Mouse (Mus musculus): ENCODE measurements at regions not wholly inside any gene's neighbourhood (a gene's known extent, or its start where the extent isn't known, plus 50 kb on each side); places are given as distances from the start of the nearest gene placed in this dataset.

DNA sequence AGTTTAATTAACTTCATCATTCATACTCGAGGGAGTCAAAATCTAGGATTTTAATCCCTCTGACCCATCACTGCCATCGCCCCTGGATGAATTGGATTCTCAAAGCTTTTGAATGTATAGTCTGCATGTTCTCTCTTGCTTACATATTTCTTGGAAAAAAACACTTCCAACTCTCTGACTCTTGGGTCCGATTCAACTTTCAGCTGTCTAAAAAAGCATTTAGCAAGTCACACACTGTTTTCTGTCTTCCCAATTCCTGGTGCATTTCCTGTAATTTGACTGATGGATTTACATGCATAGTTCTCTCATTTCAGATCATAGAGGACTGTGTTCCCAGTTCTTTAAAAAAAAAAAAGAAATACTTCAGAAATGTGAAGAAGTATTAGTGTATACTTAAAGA lies 364.5 kb upstream of the Thbs1 start:
- DNase-seq (no peak), ATAC-seq (no peak)
- Histone ChIP-seq H3K27ac (ENCODE audit: low read depth) (no peak overlapping the region), H3K36me3 (replicated peaks; ENCODE audit: insufficient read depth, low read length) (no peaks in the 10 kb centered on the region), H3K9me3 (ENCODE audit: low read length) (no peaks in the 10 kb centered on the region; the same call in 1 of the 2 replicates), H3K4me2 (ENCODE audit: low read depth, low read length) (no peak overlapping the region), H3K4me3 (ENCODE audit: low read depth, low read length) (no peak overlapping the region), H3K27me3 (ENCODE audit: insufficient read depth, low read length) (no peaks in the 10 kb centered on the region), H3K9ac (replicated peaks) (no peak overlapping the region), H3K4me1 (ENCODE audit: insufficient read depth) (no peaks in the 10 kb centered on the region)
- no peak for TF ChIP-seq EP300 (IDR thresholded peaks at IDR 0.05; ENCODE audit: low read depth)
- WGBS (ENCODE audit: insufficient replicate concordance): 70% methylated on average over 3 of the region's 3 CpGs

DNA sequence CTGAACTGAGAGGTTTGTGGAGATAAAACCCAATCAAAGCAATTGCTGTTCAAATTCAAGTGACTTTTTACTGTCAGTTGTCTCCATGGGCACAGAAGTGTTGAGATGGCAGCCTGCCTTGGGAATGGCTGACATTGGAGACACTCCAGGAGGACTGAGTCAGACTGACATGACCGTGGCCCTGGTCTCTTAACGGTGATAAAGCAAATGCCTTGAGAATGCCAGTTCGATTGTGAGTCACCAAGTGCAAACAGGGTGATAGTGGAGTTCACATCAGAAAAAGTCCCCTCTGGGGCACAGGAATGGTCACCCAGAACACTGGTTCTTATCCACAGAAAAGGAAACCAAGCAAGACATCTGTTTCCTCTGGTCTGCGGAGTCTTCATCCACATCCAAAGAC lies 362.8 kb upstream of the Thbs1 start:
- H3K9me3 ChIP-seq (ENCODE audit: low read length): no peaks in the 10 kb centered on the region; the same call in 1 of the 2 replicates
- H3K27me3 ChIP-seq (ENCODE audit: insufficient read depth, low read length): no peaks in the 10 kb centered on the region
- no peak overlapping the region for H3K4me2 ChIP-seq (ENCODE audit: low read depth, low read length)
- TF ChIP-seq CTCF (IDR thresholded peaks at IDR 0.05; ENCODE audit: low read depth) (no peak), EP300 (IDR thresholded peaks at IDR 0.05; ENCODE audit: low read depth) (0 out of 2 replicates have a peak, but pooled peaks have one; percentile 28)
- ATAC-seq: peak; percentile 31; the same call in 1 of the 2 replicates
- no peak overlapping the region for H3K4me3 ChIP-seq (ENCODE audit: low read depth, low read length)
- H3K36me3 ChIP-seq (replicated peaks; ENCODE audit: insufficient read depth, low read length): no peaks in the 10 kb centered on the region
- H3K9ac ChIP-seq (replicated peaks): no peak overlapping the region
- no peak overlapping the region for H3K27ac ChIP-seq (ENCODE audit: low read depth)
- no peaks in the 10 kb centered on the region for H3K4me1 ChIP-seq (ENCODE audit: insufficient read depth)
- 38% methylated on average over 4 of the region's 4 CpGs for WGBS (ENCODE audit: insufficient replicate concordance)
- no peak for DNase-seq

DNA sequence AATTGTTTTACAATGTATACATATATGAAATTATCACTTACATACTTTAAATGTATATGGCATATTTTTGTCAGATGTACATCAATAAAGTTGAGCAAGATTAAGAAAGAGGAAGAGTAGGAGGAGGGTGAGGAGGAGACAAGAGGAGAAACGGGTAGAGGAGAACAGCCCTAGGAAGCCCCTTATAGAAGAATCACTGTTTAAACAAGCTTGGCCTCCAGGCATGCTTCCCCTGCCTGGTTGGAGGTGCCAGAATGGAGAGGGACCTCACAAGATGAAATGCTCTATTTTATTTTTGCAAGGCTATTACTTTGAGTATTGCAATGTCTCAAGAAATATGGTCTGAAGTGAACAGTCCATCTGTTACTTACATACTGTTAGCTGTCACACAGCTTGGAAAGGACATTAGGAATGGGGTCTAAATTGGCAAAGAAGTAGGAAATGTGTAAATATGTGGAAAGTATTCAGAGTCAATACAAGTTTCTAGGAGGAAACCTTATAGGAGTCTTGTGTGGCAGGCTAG lies 352.1 kb upstream of the Thbs1 start:
- no peak overlapping the region for H3K4me2 ChIP-seq (ENCODE audit: low read depth, low read length)
- WGBS (ENCODE audit: insufficient replicate concordance): 47% methylated on average over 1 of the region's 1 CpGs
- no peak overlapping the region for H3K4me3 ChIP-seq (ENCODE audit: low read depth, low read length)
- no peak overlapping the region for H3K9ac ChIP-seq (replicated peaks)
- H3K27ac ChIP-seq (ENCODE audit: low read depth): no peak overlapping the region
- ATAC-seq (no peak), DNase-seq (no peak)
- H3K4me1 ChIP-seq (ENCODE audit: insufficient read depth): no peaks in the 10 kb centered on the region
- H3K27me3 ChIP-seq (ENCODE audit: insufficient read depth, low read length): no peaks in the 10 kb centered on the region
- TF ChIP-seq EP300 (IDR thresholded peaks at IDR 0.05; ENCODE audit: low read depth) (no peak), CTCF (IDR thresholded peaks at IDR 0.05; ENCODE audit: low read depth) (no peak)
- H3K9me3 ChIP-seq (ENCODE audit: low read length): no peaks in the 10 kb centered on the region
- H3K36me3 ChIP-seq (replicated peaks; ENCODE audit: insufficient read depth, low read length): no peaks in the 10 kb centered on the region

DNA sequence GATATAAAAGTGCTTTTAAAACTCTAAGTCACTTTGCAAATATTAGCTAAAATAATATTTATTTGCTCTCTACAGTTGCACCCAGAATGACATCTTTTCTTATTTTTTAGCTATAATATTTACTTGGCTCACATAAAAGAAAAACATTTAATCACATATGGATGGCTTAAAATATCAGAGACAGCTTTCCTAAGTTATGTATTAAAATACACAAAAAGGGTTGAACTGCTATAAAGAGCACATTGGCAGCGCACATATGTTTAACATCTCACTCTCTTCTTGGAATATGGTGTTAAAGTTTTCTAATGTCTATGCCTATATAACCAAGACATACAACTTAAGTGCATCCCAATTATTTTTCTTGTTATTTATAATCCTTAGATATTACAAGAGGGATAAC lies 348.0 kb upstream of the Thbs1 start:
- DNase-seq (no peak), ATAC-seq (no peak)
- H3K9me3 ChIP-seq (ENCODE audit: low read length): no peaks in the 10 kb centered on the region
- no peaks in the 10 kb centered on the region for H3K36me3 ChIP-seq (replicated peaks; ENCODE audit: insufficient read depth, low read length)
- no peak overlapping the region for H3K4me3 ChIP-seq (ENCODE audit: low read depth, low read length)
- H3K27me3 ChIP-seq (ENCODE audit: insufficient read depth, low read length): no peaks in the 10 kb centered on the region
- no peak overlapping the region for H3K4me2 ChIP-seq (ENCODE audit: low read depth, low read length)
- no peak overlapping the region for H3K27ac ChIP-seq (ENCODE audit: low read depth)
- TF ChIP-seq EP300 (IDR thresholded peaks at IDR 0.05; ENCODE audit: low read depth): no peak
- no peak for TF ChIP-seq CTCF (IDR thresholded peaks at IDR 0.05; ENCODE audit: low read depth)
- no peak overlapping the region for H3K9ac ChIP-seq (replicated peaks)
- 75% methylated on average over 1 of the region's 1 CpGs for WGBS (ENCODE audit: insufficient replicate concordance)
- no peaks in the 10 kb centered on the region for H3K4me1 ChIP-seq (ENCODE audit: insufficient read depth)

DNA sequence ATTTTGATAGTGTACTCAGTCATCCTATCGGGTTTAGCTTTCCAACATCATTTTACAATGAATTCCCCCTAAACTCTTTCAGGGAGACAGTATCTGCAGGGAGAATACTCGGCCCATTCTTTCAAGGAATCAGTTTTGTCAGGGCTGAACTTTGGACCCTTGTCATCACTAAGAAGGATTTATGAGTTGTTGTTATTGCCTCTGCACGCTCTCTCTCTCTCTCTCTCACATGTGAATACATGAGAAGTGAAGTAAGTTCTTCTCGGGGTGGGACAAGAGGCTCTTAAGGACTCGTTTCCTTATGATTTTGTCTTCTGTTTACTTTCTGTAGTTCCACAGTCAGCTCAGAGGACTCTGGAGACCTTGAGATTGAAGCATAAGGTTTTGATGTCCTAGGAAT lies 346.1 kb upstream of the Thbs1 start:
- H3K4me2 ChIP-seq (ENCODE audit: low read depth, low read length): no peak overlapping the region
- no peaks in the 10 kb centered on the region for H3K4me1 ChIP-seq (ENCODE audit: insufficient read depth)
- 72% methylated on average over 5 of the region's 5 CpGs for WGBS (ENCODE audit: insufficient replicate concordance)
- no peak overlapping the region for H3K4me3 ChIP-seq (ENCODE audit: low read depth, low read length)
- no peaks in the 10 kb centered on the region for H3K27me3 ChIP-seq (ENCODE audit: insufficient read depth, low read length)
- DNase-seq: no peak
- no peak for TF ChIP-seq CTCF (IDR thresholded peaks at IDR 0.05; ENCODE audit: low read depth)
- H3K36me3 ChIP-seq (replicated peaks; ENCODE audit: insufficient read depth, low read length): no peaks in the 10 kb centered on the region
- H3K27ac ChIP-seq (ENCODE audit: low read depth): no peak overlapping the region
- H3K9ac ChIP-seq (replicated peaks): no peak overlapping the region
- no peaks in the 10 kb centered on the region for H3K9me3 ChIP-seq (ENCODE audit: low read length)
- ATAC-seq: no peak

DNA sequence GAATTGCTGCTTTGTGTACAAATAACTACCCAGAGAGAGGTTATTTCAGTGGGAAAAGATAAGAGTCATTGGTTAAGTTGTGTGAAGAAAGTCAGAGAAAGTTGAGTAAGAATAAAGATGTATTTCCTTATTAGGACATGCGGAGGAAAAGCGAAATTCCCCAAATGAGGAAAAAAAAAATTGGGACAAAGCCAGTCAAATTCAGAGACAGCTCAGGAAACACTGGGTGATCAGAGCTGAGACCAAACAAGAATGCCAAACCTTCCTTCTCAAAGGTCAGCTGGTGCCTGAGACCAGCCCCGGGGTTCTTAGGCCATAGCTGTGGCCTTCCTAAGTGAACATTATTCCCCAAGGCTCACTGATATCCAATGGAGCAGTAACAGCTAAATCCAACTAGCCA lies 345.2 kb upstream of the Thbs1 start:
- Histone ChIP-seq H3K36me3 (replicated peaks; ENCODE audit: insufficient read depth, low read length) (no peaks in the 10 kb centered on the region), H3K4me1 (ENCODE audit: insufficient read depth) (no peaks in the 10 kb centered on the region), H3K27me3 (ENCODE audit: insufficient read depth, low read length) (no peaks in the 10 kb centered on the region), H3K4me2 (ENCODE audit: low read depth, low read length) (no peak overlapping the region), H3K4me3 (ENCODE audit: low read depth, low read length) (no peak overlapping the region), H3K9me3 (ENCODE audit: low read length) (no peaks in the 10 kb centered on the region), H3K27ac (ENCODE audit: low read depth) (no peak overlapping the region), H3K9ac (replicated peaks) (no peak overlapping the region)
- no peak for DNase-seq
- no peak for ATAC-seq
- TF ChIP-seq EP300 (IDR thresholded peaks at IDR 0.05; ENCODE audit: low read depth) (no peak), CTCF (IDR thresholded peaks at IDR 0.05; ENCODE audit: low read depth) (no peak)
- WGBS (ENCODE audit: insufficient replicate concordance): 75% methylated on average over 3 of the region's 3 CpGs

All from liver, postnatal 0 days (tissue).